11 mouse cellular contexts compared by ENCODE assay signal in genomic region chr11:61341971-61342370, GRCm38 (mm10). TPM values are rescaled to one million over a fixed set of nuclear protein-coding genes. Genes with fewer than 3 reads are reported as not detected.
A peak's percentile ranks its signal among the peaks of the same experiment; 100 is the strongest.
DNase-seq lines count a peak whose midpoint lies in the region; ATAC-seq lines count a peak whose summit lies in the region.
"Had no signal": no experiment of that assay in that cellular context is flagged by ENCODE, and none has a peak within 500 bp of the region (broad histone marks: within the 10 kb centered on the region; RNA-seq: fewer than 3 reads in every experiment).

No protein-coding gene starts in this region.

- H3K9me3 ChIP-seq in kidney, embryonic 15.5 days (replicated peaks): no peaks in the 10 kb centered on the region
- no peaks in the 10 kb centered on the region for H3K9me3 ChIP-seq in forebrain, embryonic 11.5 days (ENCODE audit: control insufficient read depth, low read length)
- no peaks in the 10 kb centered on the region for H3K9me3 ChIP-seq in limb, embryonic 11.5 days (ENCODE audit: control insufficient read depth, low read length)
- H3K9me3 ChIP-seq in neural tube, embryonic 12.5 days: no peaks in the 10 kb centered on the region

- H3K36me3 ChIP-seq in kidney, embryonic 15.5 days: no peaks in the 10 kb centered on the region
- no peaks in the 10 kb centered on the region for H3K36me3 ChIP-seq in forebrain, embryonic 11.5 days (ENCODE audit: control insufficient read depth, insufficient read depth, low read length)
- no peaks in the 10 kb centered on the region for H3K36me3 ChIP-seq in limb, embryonic 11.5 days (ENCODE audit: control insufficient read depth, insufficient read depth, low read length)
- no peaks in the 10 kb centered on the region for H3K36me3 ChIP-seq in neural tube, embryonic 12.5 days

- peak overlapping the region; percentile 46 for H3K4me3 ChIP-seq in kidney, embryonic 15.5 days (replicated peaks)
- H3K4me3 ChIP-seq in forebrain, embryonic 11.5 days (ENCODE audit: low read depth, low read length): peak overlapping the region; percentile 27; the same call in 1 of the 2 replicates
- 0 out of 2 replicates have a peak overlapping the region, but pooled peaks have one; percentile 31 for H3K4me3 ChIP-seq in limb, embryonic 11.5 days (ENCODE audit: low read depth, low read length)
- H3K4me3 ChIP-seq in neural tube, embryonic 12.5 days: peak overlapping the region; percentile 33; the same call in 1 of the 2 replicates

- H3K27ac ChIP-seq in kidney, embryonic 15.5 days: no peak overlapping the region
- no peak overlapping the region for H3K27ac ChIP-seq in forebrain, embryonic 11.5 days (ENCODE audit: low read depth, low read length)
- H3K27ac ChIP-seq in limb, embryonic 11.5 days (replicated peaks; ENCODE audit: low read depth, low read length): no peak overlapping the region
- no peak overlapping the region for H3K27ac ChIP-seq in neural tube, embryonic 12.5 days

- ATAC-seq in kidney, embryonic 15.5 days (replicated peaks; ENCODE audit: low FRiP score): no peak
- ATAC-seq in forebrain, embryonic 11.5 days (replicated peaks; ENCODE audit: low FRiP score): no peak
- ATAC-seq in limb, embryonic 11.5 days (ENCODE audit: insufficient number of reproducible peaks, low FRiP score, low TSS enrichment, low read depth): no peak
- no peak for ATAC-seq in neural tube, embryonic 12.5 days (ENCODE audit: low FRiP score, low read depth)

- no peak overlapping the region for H3K9ac ChIP-seq in kidney, embryonic 15.5 days
- no peak overlapping the region; the same call in 1 of the 2 replicates for H3K9ac ChIP-seq in forebrain, embryonic 11.5 days (ENCODE audit: low read length)
- H3K9ac ChIP-seq in limb, embryonic 11.5 days (ENCODE audit: low read length): no peak overlapping the region
- H3K9ac ChIP-seq in neural tube, embryonic 12.5 days: no peak overlapping the region

- H3K4me2 ChIP-seq in kidney, embryonic 15.5 days: peak overlapping the region; percentile 90
- no peak overlapping the region; the same call in 1 of the 2 replicates for H3K4me2 ChIP-seq in forebrain, embryonic 11.5 days (ENCODE audit: low read depth, low read length, severe bottlenecking)
- H3K4me2 ChIP-seq in limb, embryonic 11.5 days (ENCODE audit: low read depth, severe bottlenecking): peak overlapping the region; percentile 50; the same call in 1 of the 2 replicates
- H3K4me2 ChIP-seq in neural tube, embryonic 12.5 days (replicated peaks): peak overlapping the region; percentile 69

- 6% methylated on average over 10 of the region's 10 CpGs for WGBS in kidney, embryonic 15.5 days
- 15% methylated on average over 10 of the region's 10 CpGs for WGBS in forebrain, embryonic 11.5 days
- WGBS in limb, embryonic 11.5 days: 21% methylated on average over 10 of the region's 10 CpGs
- 13% methylated on average over 10 of the region's 10 CpGs for WGBS in neural tube, embryonic 12.5 days

- DNase-seq in kidney, adult 11 months: no peak
- DNase-seq in forebrain, embryonic 11.5 days (ENCODE audit: low spot score): no peak
- DNase-seq in limb, embryonic 11.5 days (ENCODE audit: low spot score): no peak
- DNase-seq in urinary bladder, postnatal 4 days (ENCODE audit: low spot score in 2 of 2): no peak
- DNase-seq in adrenal gland, postnatal 14 days: no peak
- DNase-seq in thymus, postnatal 25 days: no peak
- DNase-seq: left cerebral cortex, postnatal 4 days had no signal

- peaks cover 14% of the 10 kb centered on the region for H3K4me1 ChIP-seq in kidney, embryonic 15.5 days
- peaks cover 8% of the 10 kb centered on the region; the same call in 1 of the 2 replicates for H3K4me1 ChIP-seq in forebrain, embryonic 11.5 days (replicated peaks; ENCODE audit: control insufficient read depth, insufficient read depth, low read length)
- no peaks in the 10 kb centered on the region for H3K4me1 ChIP-seq in limb, embryonic 11.5 days (ENCODE audit: control insufficient read depth, insufficient read depth, low read length)
- peaks cover 12% of the 10 kb centered on the region; the same call in 1 of the 2 replicates for H3K4me1 ChIP-seq in neural tube, embryonic 12.5 days

- H3K27me3 ChIP-seq in kidney, embryonic 15.5 days: peaks cover 62% of the 10 kb centered on the region
- peaks cover 16% of the 10 kb centered on the region for H3K27me3 ChIP-seq in forebrain, embryonic 11.5 days (ENCODE audit: control insufficient read depth, insufficient read depth, low read length)
- peaks cover 31% of the 10 kb centered on the region for H3K27me3 ChIP-seq in limb, embryonic 11.5 days (ENCODE audit: control insufficient read depth, insufficient read depth, low read length)
- peaks cover 38% of the 10 kb centered on the region for H3K27me3 ChIP-seq in neural tube, embryonic 12.5 days (replicated peaks)

RNA-seq across cellular contexts. Expression of gene Slc47a2, which starts 0.7 kb away (rescaled TPM):
- polyA plus RNA-seq in kidney, embryonic 15.5 days (2015; fragmentation: Nextera tagmentation; extraction: Ambion mirVana): not detected in 2 replicates
- not detected in 2 replicates for polyA plus RNA-seq in forebrain, embryonic 11.5 days (2014; fragmentation: Nextera tagmentation; extraction: Ambion mirVana)
- polyA plus RNA-seq in limb, embryonic 11.5 days (2014; fragmentation: Nextera tagmentation; extraction: Ambion mirVana): not detected in 2 replicates
- not detected in 2 replicates for polyA plus RNA-seq in neural tube, embryonic 12.5 days (2016; fragmentation: Nextera tagmentation; extraction: Ambion mirVana)
- not detected in 2 replicates for total RNA-seq in adrenal gland, postnatal 14 days (2021)
- total RNA-seq: gastrocnemius, postnatal 25 days had no signal
- polyA plus RNA-seq: spleen, adult 2 months had no signal

RNA-seq across cellular contexts. Expression of gene Slc47a1, which starts 36.2 kb away (rescaled TPM):
- 23.5 and 24.8 TPM in 2 replicates for polyA plus RNA-seq in kidney, embryonic 15.5 days (2015; fragmentation: Nextera tagmentation; extraction: Ambion mirVana)
- polyA plus RNA-seq in forebrain, embryonic 11.5 days (2014; fragmentation: Nextera tagmentation; extraction: Ambion mirVana): 0.09 and 0.11 TPM in 2 replicates
- polyA plus RNA-seq in limb, embryonic 11.5 days (2014; fragmentation: Nextera tagmentation; extraction: Ambion mirVana): 0.05 TPM in 1 of 2 replicates, not detected in the other
- 0.06 and 0.17 TPM in 2 replicates for polyA plus RNA-seq in neural tube, embryonic 12.5 days (2016; fragmentation: Nextera tagmentation; extraction: Ambion mirVana)
- total RNA-seq in adrenal gland, postnatal 14 days (2021): 1.7 and 6.8 TPM in 2 replicates

Comparison
In these comparisons a context has a peak if more than half of its experiments do, and no peak if none do; other contexts are left out.
1. RNA of gene Slc47a1, which starts 36.2 kb away (polyA plus RNA-seq): 23.5 to 24.8 TPM in kidney, embryonic 15.5 days; 0.09 to 0.11 TPM in forebrain, embryonic 11.5 days, 0.06 to 0.17 TPM in neural tube, embryonic 12.5 days and 0.05 TPM in limb, embryonic 11.5 days; every median in the first group is over 10 times any median in the second.
2. Peak in every context shown above with its lines, with median percentiles within 50 percentile points of each other: H3K4me3 ChIP-seq.